Mouse (Mus musculus): ENCODE measurements around the gene Htra3. TPM values are rescaled to one million over a fixed set of nuclear protein-coding genes. Genes with fewer than 3 reads are reported as not detected.
A peak's percentile ranks its signal among the peaks of the same experiment; 100 is the strongest.

The Htra3 gene
- polyA plus RNA-seq (2016; fragmentation: Nextera tagmentation; extraction: Ambion mirVana): 5.2 and 7.6 TPM in 2 replicates

DNA sequence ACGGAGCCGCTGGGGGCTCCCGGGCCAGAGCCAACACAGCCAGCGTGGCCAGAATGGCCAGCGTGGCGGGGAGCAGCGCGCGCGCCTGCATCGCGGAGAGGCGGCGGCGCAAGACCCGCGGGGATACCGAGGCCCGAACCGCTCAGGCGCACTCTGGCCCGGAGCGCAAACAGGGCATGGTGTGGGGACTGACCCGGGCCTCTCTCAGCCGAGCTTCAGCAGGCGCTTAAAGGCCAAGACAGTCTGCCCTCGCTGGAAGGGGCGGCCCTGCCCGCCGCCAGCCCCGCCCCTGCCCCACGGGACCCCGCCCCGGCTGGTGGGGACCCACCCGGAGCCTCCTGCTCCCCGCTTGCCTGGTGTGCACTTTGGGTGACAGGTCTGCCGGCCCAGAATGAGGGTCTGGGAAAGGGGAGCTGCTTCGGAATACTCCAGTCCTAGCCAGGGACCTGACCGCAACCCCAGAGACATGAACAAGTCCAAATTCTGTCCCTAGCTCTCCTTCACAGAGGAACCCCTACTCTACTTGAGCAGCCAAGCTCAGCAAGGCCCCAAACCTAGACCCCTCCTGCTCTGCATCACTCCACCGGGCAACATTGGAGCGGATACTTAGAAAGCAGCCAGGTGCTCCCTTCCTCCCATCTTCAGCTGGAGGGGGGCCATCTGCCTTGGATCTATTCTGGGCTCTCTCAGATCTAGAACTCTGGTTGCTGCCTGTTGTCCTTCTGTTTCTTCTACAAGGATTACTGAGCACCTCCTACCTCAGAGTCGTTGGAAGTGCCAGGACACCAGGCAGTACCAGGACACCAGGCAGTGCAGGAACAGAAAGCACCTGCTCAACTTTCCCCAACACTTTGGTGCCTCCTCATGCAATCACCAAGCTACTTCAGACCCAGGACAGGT lies at the start of gene Htra3:
Gene Htra3, minus strand, starts transcription at position 527 of the 900 bp plus-strand sequence.
- peak within 1 kb of the TSS; percentile 53 for H3K4me3 ChIP-seq
- no peaks in the 10 kb centered on the region for H3K36me3 ChIP-seq
- 9% methylated on average over 42 of the region's 42 CpGs for WGBS
- H3K4me1 ChIP-seq: peaks cover 10% of the 10 kb centered on the region
- peaks cover 58% of the 10 kb centered on the region for H3K27me3 ChIP-seq (ENCODE audit: low read depth, poor library complexity, severe bottlenecking)
- H3K9me3 ChIP-seq (replicated peaks): no peaks in the 10 kb centered on the region
- 0 out of 2 replicates have a peak within 1 kb of the TSS, but pooled peaks have one; percentile 35 for H3K27ac ChIP-seq (replicated peaks)
- DNase-seq (ENCODE audit: low spot score): peak; percentile 26

DNA sequence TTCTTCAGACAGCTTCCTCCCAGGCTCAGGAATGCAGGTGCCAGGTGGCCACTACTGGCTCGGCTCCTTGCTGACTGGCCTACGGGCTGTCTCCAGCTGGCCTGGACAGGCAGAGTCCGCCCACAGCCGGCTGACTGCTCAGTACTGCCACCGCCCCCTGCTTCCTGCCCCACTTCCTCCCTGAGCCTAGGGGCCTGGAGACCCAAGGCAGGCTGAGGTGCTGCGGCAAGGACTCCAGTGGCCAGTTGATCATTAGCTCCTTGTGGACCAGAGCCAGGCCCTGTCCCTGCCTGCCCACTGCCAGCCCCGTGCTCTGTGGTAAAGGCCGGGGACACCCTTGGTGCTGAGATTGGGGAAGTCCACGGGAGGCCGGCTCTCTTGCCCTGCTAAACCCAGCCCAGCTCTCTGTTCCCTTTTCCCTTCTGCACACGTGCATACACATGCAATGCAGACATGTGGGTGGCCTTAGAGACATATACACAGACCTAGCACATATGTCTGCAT lies 49.4 kb upstream of the Htra3 start:
- Histone ChIP-seq H3K27me3 (ENCODE audit: low read depth, poor library complexity, severe bottlenecking) (no peaks in the 10 kb centered on the region), H3K27ac (replicated peaks) (peak overlapping the region; percentile 43), H3K4me1 (no peaks in the 10 kb centered on the region; the same call in 1 of the 2 replicates), H3K4me3 (no peak overlapping the region), H3K36me3 (no peaks in the 10 kb centered on the region), H3K9me3 (replicated peaks) (no peaks in the 10 kb centered on the region)
- 61% methylated on average over 11 of the region's 11 CpGs for WGBS
- DNase-seq (ENCODE audit: low spot score): peak; percentile 28

DNA sequence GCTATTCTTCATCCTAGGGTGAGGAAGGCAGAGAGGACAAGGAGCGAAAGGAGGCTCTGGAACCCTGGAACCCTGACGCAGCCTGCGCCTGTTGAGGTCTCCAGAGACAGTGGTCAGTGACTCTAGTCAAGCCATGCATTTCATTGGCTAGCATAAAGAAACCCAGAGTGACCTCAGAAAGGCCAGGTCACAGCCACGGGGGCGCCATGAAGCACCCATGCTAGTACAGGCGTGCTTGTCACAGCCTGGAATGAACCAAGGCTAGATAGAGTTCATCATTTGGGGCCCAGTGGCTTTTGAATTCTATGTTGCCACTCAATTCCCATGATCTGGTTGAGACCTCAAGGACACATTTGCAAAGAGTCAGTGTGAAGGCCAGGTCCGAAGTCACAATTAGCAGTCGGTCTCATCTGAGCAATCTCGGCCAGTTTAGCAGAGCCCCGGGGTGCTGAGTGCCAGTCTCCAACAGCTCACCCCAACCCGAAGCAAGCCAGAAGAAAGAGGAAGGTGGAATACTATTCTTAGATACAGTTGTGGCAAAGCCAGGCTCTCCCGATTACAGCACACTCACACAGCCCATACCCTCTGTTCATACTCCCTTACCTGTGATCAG lies 48.9 kb upstream of the Htra3 start:
- Histone ChIP-seq H3K36me3 (no peaks in the 10 kb centered on the region), H3K4me3 (0 out of 2 replicates have a peak overlapping the region, but pooled peaks have one; percentile 11), H3K4me1 (no peaks in the 10 kb centered on the region; the same call in 1 of the 2 replicates), H3K27ac (replicated peaks) (peak overlapping the region; percentile 43), H3K9me3 (replicated peaks) (no peaks in the 10 kb centered on the region), H3K27me3 (ENCODE audit: low read depth, poor library complexity, severe bottlenecking) (no peaks in the 10 kb centered on the region)
- DNase-seq (ENCODE audit: low spot score): no peak
- 89% methylated on average over 12 of the region's 12 CpGs for WGBS

DNA sequence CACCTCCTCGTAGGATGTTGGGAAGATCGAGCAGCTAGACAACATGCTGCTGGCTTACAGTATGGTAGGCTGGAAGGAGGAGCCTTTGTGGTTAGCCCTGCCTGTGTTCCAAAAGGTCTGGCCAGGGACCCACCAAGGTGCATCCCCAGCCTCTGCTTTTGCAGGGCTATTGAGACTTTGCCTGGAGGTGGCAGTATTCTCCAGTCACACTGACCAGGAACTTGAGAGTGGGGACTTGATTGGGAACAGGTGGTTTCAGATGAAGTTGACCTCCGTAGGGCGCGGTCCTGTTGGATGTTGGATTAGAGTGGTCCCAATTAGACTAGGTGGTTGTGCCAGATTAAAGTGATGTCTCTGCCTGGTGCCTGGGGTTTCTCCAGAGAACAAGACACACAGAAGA lies 47.9 kb upstream of the Htra3 start:
- DNase-seq (ENCODE audit: low spot score): no peak
- H3K27ac ChIP-seq (replicated peaks): no peak overlapping the region
- 89% methylated on average over 5 of the region's 5 CpGs for WGBS
- H3K36me3 ChIP-seq: no peaks in the 10 kb centered on the region
- no peaks in the 10 kb centered on the region for H3K9me3 ChIP-seq (replicated peaks)
- no peaks in the 10 kb centered on the region; the same call in 1 of the 2 replicates for H3K4me1 ChIP-seq
- no peaks in the 10 kb centered on the region for H3K27me3 ChIP-seq (ENCODE audit: low read depth, poor library complexity, severe bottlenecking)
- H3K4me3 ChIP-seq: no peak overlapping the region

DNA sequence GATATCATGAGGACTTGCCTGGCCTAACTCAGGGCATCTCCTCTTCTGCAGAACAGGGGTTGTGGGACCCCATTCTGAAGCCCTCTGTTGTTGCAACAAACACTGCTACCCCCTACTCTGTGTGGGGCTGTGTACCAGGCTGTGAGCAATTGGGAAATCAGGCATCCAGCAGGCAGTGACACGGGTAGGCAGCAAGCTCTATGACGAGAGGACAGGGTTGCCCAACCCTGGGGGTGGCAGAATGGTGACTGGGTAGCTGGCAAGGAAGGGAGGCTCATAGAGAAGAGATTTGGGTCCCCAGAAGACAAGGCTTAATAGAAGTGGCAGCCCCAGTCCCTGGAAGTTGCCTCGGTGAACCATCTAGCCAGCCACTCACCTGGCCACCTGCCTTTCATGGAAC lies 46.3 kb upstream of the Htra3 start:
- H3K27me3 ChIP-seq (ENCODE audit: low read depth, poor library complexity, severe bottlenecking): no peaks in the 10 kb centered on the region
- no peaks in the 10 kb centered on the region for H3K9me3 ChIP-seq (replicated peaks)
- H3K4me1 ChIP-seq: no peaks in the 10 kb centered on the region; the same call in 1 of the 2 replicates
- no peak for DNase-seq (ENCODE audit: low spot score)
- 87% methylated on average over 3 of the region's 3 CpGs for WGBS
- H3K27ac ChIP-seq (replicated peaks): 0 out of 2 replicates have a peak overlapping the region, but pooled peaks have one; percentile 23
- no peaks in the 10 kb centered on the region for H3K36me3 ChIP-seq
- H3K4me3 ChIP-seq: no peak overlapping the region

DNA sequence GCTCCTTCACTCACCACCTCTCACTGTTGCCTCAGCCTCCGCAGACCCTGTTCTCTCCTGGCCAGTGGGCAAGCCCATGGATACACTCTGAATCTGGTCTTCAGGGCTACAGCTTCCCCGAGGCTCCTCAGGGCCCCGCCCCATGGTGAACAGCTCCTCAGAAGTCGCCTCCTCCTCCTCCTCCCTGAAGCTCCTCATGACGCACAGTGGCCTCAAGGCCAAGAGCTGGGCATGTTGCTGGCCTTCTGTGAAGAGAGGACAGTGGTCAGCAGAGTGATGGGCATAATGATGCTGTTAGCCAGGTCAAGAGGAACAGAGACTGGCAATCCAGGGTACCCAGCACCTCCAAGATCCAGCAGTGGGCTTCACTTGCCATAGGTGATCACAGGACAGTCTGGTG lies 44.3 kb upstream of the Htra3 start:
- H3K27ac ChIP-seq (replicated peaks): no peak overlapping the region
- H3K4me3 ChIP-seq: no peak overlapping the region
- DNase-seq (ENCODE audit: low spot score): no peak
- H3K4me1 ChIP-seq: no peaks in the 10 kb centered on the region; the same call in 1 of the 2 replicates
- no peaks in the 10 kb centered on the region for H3K36me3 ChIP-seq
- H3K9me3 ChIP-seq (replicated peaks): no peaks in the 10 kb centered on the region
- WGBS: 81% methylated on average over 5 of the region's 5 CpGs
- no peaks in the 10 kb centered on the region for H3K27me3 ChIP-seq (ENCODE audit: low read depth, poor library complexity, severe bottlenecking)

DNA sequence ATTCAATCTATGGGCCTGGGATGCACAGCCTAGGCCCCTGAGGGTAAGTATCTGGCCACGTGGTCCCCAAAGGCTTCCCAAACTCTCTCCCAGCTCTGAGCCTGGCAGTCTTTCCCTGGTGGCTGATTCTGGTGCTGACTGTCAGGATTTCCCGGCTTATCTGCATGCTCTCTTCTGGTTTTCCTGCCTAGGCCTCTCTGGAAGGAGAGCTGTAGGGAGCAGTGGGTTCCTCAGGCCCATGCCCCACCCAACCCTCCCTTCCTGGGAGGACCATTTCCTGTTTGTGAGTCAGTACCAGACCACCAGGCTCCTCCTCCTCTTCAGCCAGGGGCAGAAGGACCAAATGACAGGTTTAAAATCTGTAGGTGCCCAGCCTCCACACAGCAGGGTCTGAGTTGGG lies 43.1 kb upstream of the Htra3 start:
- Histone ChIP-seq H3K4me1 (no peaks in the 10 kb centered on the region), H3K27ac (replicated peaks) (no peak overlapping the region), H3K4me3 (no peak overlapping the region), H3K27me3 (ENCODE audit: low read depth, poor library complexity, severe bottlenecking) (no peaks in the 10 kb centered on the region), H3K36me3 (no peaks in the 10 kb centered on the region), H3K9me3 (replicated peaks) (no peaks in the 10 kb centered on the region)
- WGBS: 62% methylated on average over 2 of the region's 2 CpGs
- DNase-seq (ENCODE audit: low spot score): no peak

DNA sequence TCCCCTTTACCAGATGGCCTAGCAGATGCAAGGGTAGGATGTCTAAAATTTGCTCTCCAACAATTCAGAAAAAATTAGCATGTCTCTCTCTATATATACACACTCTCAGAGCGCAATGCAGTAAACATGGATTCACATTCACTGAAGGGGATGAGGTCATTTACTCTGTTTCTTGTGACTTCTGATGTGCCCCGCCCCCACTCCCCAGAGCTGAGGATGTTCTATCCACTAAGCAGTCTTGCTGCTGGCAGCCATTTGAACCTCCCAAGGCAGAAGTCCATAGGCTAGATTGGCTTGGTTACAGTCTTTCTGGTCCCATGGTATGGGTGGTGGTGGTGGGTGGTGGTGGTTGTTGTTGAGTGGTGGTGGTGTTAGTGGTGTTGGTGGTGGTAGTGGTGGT lies 42.4 kb upstream of the Htra3 start:
- Histone ChIP-seq H3K9me3 (replicated peaks) (no peaks in the 10 kb centered on the region), H3K4me1 (no peaks in the 10 kb centered on the region), H3K27me3 (ENCODE audit: low read depth, poor library complexity, severe bottlenecking) (no peaks in the 10 kb centered on the region), H3K4me3 (no peak overlapping the region), H3K27ac (replicated peaks) (no peak overlapping the region), H3K36me3 (no peaks in the 10 kb centered on the region)
- WGBS: 100% methylated on average over 2 of the region's 2 CpGs
- DNase-seq (ENCODE audit: low spot score): no peak

DNA sequence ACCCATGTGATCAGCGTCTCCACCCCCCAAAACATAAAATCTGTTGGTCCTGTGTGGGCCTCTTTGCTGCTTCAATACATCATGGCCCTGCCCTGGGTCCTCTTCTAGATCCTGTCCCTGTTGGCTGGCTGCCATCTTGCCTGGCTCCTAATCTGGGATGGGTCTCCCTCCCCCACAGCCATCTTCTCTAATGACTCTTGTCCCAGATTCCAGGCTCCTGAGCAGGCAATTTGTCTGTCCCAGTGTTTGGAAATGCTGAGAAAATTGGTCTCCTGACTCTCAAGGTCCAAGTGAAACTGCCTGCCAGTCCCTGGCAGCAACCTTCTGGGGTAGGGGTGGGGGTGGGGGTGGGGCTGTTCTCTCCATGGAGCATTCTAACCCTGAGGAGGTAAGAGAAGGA lies 40.3 kb upstream of the Htra3 start:
- no peaks in the 10 kb centered on the region for H3K36me3 ChIP-seq
- no peaks in the 10 kb centered on the region for H3K27me3 ChIP-seq (ENCODE audit: low read depth, poor library complexity, severe bottlenecking)
- H3K4me3 ChIP-seq: no peak overlapping the region
- no peaks in the 10 kb centered on the region for H3K9me3 ChIP-seq (replicated peaks)
- H3K4me1 ChIP-seq: no peaks in the 10 kb centered on the region
- 100% methylated on average over 1 of the region's 1 CpGs for WGBS
- H3K27ac ChIP-seq (replicated peaks): no peak overlapping the region
- DNase-seq (ENCODE audit: low spot score): no peak

DNA sequence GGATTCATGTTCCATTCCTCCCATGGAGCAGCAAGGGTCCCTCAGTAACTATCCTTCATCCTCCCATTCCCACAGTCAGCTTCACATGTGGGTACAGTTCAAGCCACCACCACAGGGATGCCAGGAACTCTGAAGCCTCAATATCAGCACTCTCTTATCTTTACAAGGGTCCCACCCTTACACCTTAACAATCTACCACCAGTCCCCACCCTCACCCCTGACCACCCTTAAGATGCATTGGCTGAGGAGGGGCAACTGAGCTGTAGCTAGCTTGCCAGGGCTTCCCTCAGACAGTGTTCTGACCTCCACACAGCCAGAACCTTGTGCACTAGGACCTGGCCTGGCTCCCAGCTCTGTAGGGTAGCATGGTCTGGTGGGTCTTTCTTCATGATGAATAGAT lies 39.8 kb upstream of the Htra3 start:
- Histone ChIP-seq H3K4me3 (no peak overlapping the region), H3K9me3 (replicated peaks) (no peaks in the 10 kb centered on the region), H3K27me3 (ENCODE audit: low read depth, poor library complexity, severe bottlenecking) (no peaks in the 10 kb centered on the region), H3K27ac (replicated peaks) (no peak overlapping the region), H3K36me3 (no peaks in the 10 kb centered on the region), H3K4me1 (no peaks in the 10 kb centered on the region)
- DNase-seq (ENCODE audit: low spot score): no peak

DNA sequence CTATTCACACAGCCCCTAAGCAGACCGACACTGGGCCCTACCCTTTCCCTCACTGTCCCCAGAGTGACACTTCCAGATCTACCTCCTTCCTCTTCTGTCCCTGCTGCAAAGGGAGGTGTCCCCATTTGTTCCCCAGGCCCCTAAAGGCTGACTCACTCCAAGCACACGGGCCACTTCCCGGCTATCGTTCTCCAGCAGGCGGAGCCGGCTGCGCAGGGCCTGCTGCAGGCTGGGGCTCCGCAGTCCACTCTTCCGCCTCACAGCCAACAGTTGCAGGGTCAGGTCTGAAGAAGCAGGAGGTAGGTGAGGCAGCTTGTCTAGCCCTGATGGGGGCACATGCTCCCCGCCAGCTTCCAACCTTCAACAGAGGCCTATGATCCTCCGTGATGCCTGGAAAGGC lies 39.2 kb upstream of the Htra3 start:
- 80% methylated on average over 11 of the region's 11 CpGs for WGBS
- Histone ChIP-seq H3K4me1 (no peaks in the 10 kb centered on the region), H3K4me3 (no peak overlapping the region), H3K36me3 (no peaks in the 10 kb centered on the region), H3K27me3 (ENCODE audit: low read depth, poor library complexity, severe bottlenecking) (no peaks in the 10 kb centered on the region), H3K9me3 (replicated peaks) (no peaks in the 10 kb centered on the region), H3K27ac (replicated peaks) (no peak overlapping the region)
- DNase-seq (ENCODE audit: low spot score): no peak

DNA sequence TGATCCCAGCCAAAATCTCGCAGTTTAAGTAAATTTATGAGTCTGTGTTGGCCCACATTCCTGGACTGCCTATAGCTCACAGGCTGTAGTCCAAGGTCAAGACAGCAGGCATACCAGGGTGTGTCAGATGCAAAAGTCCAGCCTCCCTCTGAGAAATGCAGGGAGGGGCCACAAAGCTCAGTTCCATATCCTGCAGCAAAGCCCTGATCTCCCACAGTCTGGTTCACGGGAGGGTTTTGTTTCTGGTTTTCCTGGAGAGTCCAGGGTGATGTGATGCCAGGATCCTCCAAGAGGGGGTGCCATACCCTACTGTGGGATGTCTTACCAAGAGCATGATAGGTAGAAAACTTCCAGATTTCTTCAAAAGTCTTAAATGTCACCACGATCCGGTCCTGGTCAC lies 38.4 kb upstream of the Htra3 start:
- no peak overlapping the region for H3K4me3 ChIP-seq
- no peaks in the 10 kb centered on the region for H3K27me3 ChIP-seq (ENCODE audit: low read depth, poor library complexity, severe bottlenecking)
- H3K27ac ChIP-seq (replicated peaks): no peak overlapping the region
- H3K9me3 ChIP-seq (replicated peaks): no peaks in the 10 kb centered on the region
- H3K36me3 ChIP-seq: no peaks in the 10 kb centered on the region
- peak; percentile 19 for DNase-seq (ENCODE audit: low spot score)
- WGBS: 64% methylated on average over 4 of the region's 4 CpGs
- H3K4me1 ChIP-seq: no peaks in the 10 kb centered on the region

DNA sequence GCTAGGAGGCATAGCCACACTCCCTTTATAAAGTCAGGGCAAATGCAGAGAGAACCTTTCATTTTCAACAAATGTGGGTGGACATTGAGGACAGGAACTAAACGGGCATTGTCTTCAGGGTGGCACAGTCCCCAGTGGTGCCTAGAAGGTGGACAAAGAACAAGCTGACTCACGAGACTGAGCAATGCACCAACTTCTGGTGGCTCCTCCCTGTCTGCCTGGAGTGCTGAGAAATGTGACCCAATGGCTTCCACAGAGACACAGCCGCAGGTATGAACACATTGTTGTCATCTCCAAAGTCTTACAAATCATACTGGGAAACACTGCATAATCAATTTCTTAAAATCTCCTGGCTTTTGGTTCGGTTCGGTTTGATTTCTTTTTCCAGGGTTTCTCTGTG lies 37.9 kb upstream of the Htra3 start:
- no peaks in the 10 kb centered on the region for H3K4me1 ChIP-seq
- no peak overlapping the region for H3K4me3 ChIP-seq
- H3K27ac ChIP-seq (replicated peaks): no peak overlapping the region
- 83% methylated on average over 5 of the region's 5 CpGs for WGBS
- no peak for DNase-seq (ENCODE audit: low spot score)
- no peaks in the 10 kb centered on the region for H3K36me3 ChIP-seq
- no peaks in the 10 kb centered on the region for H3K27me3 ChIP-seq (ENCODE audit: low read depth, poor library complexity, severe bottlenecking)
- no peaks in the 10 kb centered on the region for H3K9me3 ChIP-seq (replicated peaks)
